Mouse (Mus musculus) hindbrain, embryonic 11.5 days (tissue): ENCODE data around the gene Ntmt1. TPM values are rescaled to one million over a fixed set of nuclear protein-coding genes. Genes with fewer than 3 reads are reported as not detected.
A peak's percentile ranks its signal among the peaks of the same experiment; 100 is the strongest.

Experiments
- ATAC-seq: fragments of 200-750 bp; cut with Nextera tagmentation; 2 replicates; pipeline ENCODE4 v1.8.0; 2017; ENCODE audit warnings: mild to moderate bottlenecking, moderate TSS enrichment, moderate library complexity; ENCODE audit not compliant: low FRiP score
- DNase-seq: peaks from one replicate; pipeline ENCODE4 v3.0.0-alpha.2; 2015; ENCODE audit warnings: low spot score
- H3K27ac ChIP-seq: fragments of 300-500 bp; sonication (generic); 2 replicates; pipeline ENCODE4 v1.5.1; 2014; ENCODE audit warnings: mild to moderate bottlenecking, low read depth, low read length
- H3K27me3 ChIP-seq: fragments of 300-500 bp; sonication (generic); 2 replicates; pipeline ENCODE4 v1.6.1; 2014; ENCODE audit warnings: mild to moderate bottlenecking, low read length, moderate library complexity, mixed read lengths; ENCODE audit not compliant: control insufficient read depth, insufficient read depth
- H3K36me3 ChIP-seq: fragments of 300-500 bp; sonication (generic); 2 replicates; pipeline ENCODE4 v1.6.1; 2014; ENCODE audit warnings: mild to moderate bottlenecking, low read length, moderate library complexity, mixed read lengths; ENCODE audit not compliant: control insufficient read depth, insufficient read depth
- H3K4me1 ChIP-seq: fragments of 300-500 bp; sonication (generic); replicated peaks from 2 replicates; pipeline ENCODE4 v1.6.1; 2014; ENCODE audit warnings: low read length, mixed read lengths; ENCODE audit not compliant: control insufficient read depth, insufficient read depth
- H3K4me2 ChIP-seq: fragments of 300-500 bp; sonication (generic); replicated peaks from 2 replicates; pipeline ENCODE4 v1.6.1; 2014; ENCODE audit warnings: mild to moderate bottlenecking, low read depth, low read length
- H3K4me3 ChIP-seq: fragments of 300-500 bp; sonication (generic); 2 replicates; pipeline ENCODE4 v1.5.1; 2014; ENCODE audit warnings: low read depth, low read length
- H3K9ac ChIP-seq: fragments of 300-500 bp; sonication (generic); 2 replicates; pipeline ENCODE4 v1.6.1; 2014; ENCODE audit warnings: low read depth, low read length
- H3K9me3 ChIP-seq: fragments of 300-500 bp; sonication (generic); 2 replicates; pipeline ENCODE4 v1.6.1; 2016; ENCODE audit warnings: low read length; ENCODE audit not compliant: control insufficient read depth
- WGBS: fragments of 180-500 bp; shearing (Covaris S2); extraction: QIAGEN DNeasy Blood & Tissue Kit; methylation state at CpG from one replicate; pipeline ENCODE4 v1.1.7; 2014; 5-methylcytosine and 5-hydroxymethylcytosine counted together
- polyA plus RNA-seq: library from polyadenylated mRNA; unstranded; fragments of >200 nt; fragmentation: Nextera tagmentation; extraction: Ambion mirVana; gene quantifications from 2 replicates; pipeline ENCODE4 v1.2.1, GENCODE M21; 2014

The Ntmt1 gene
- polyA plus RNA-seq, 1 experiment from 2014 or later = 108 TPM

GRCm38 (mm10) chr2:30836238-30836990 lies 28.8 kb downstream of the Ntmt1 start:
- Histone ChIP-seq H3K9ac (no peak overlapping the region), H3K4me3 (no peak overlapping the region), H3K4me2 (no peak overlapping the region), H3K4me1 (peaks cover 3% of the 10 kb centered on the region; the same call in 1 of the 2 replicates), H3K9me3 (no peaks in the 10 kb centered on the region), H3K27ac (no peak overlapping the region), H3K27me3 (no peaks in the 10 kb centered on the region), H3K36me3 (no peaks in the 10 kb centered on the region)
- DNase-seq (no peak), ATAC-seq (no peak)
- WGBS = 12% methylated on average over 21 of the region's 21 CpGs

GRCm38 (mm10) chr2:30842615-30843014 lies 35.0 kb downstream of the Ntmt1 start:
- Histone ChIP-seq H3K36me3 (no peaks in the 10 kb centered on the region), H3K27me3 (peaks cover 21% of the 10 kb centered on the region), H3K4me3 (no peak overlapping the region), H3K9me3 (no peaks in the 10 kb centered on the region), H3K4me2 (no peak overlapping the region), H3K4me1 (peaks cover 2% of the 10 kb centered on the region; the same call in 1 of the 2 replicates), H3K27ac (no peak overlapping the region), H3K9ac (no peak overlapping the region)
- 60% methylated on average over 10 of the region's 10 CpGs for WGBS
- DNase-seq (no peak), ATAC-seq (no peak)

- peak; percentile 54 for DNase-seq
- peak overlapping the region; percentile 84 for H3K4me2 ChIP-seq
- no peaks in the 10 kb centered on the region for H3K9me3 ChIP-seq
- ATAC-seq = no peak
- H3K9ac ChIP-seq = peak overlapping the region; percentile 65
- H3K36me3 ChIP-seq = no peaks in the 10 kb centered on the region
- H3K4me3 ChIP-seq = peak overlapping the region; percentile 51
- H3K27me3 ChIP-seq = peaks cover 21% of the 10 kb centered on the region
- 2% methylated on average over 69 of the region's 80 CpGs for WGBS
- H3K4me1 ChIP-seq = peaks cover 2% of the 10 kb centered on the region; the same call in 1 of the 2 replicates
- H3K27ac ChIP-seq = no peak overlapping the region
Observed at GRCm38 (mm10) chr2:30845152-30846070, 37.8 kb downstream of the Ntmt1 start.

GRCm38 (mm10) chr2:30846236-30846635 lies 38.6 kb downstream of the Ntmt1 start:
- Histone ChIP-seq H3K9ac (no peak overlapping the region), H3K27ac (no peak overlapping the region), H3K4me3 (0 out of 2 replicates have a peak overlapping the region, but pooled peaks have one; percentile 51), H3K4me2 (peak overlapping the region; percentile 84), H3K4me1 (peaks cover 2% of the 10 kb centered on the region; the same call in 1 of the 2 replicates), H3K36me3 (no peaks in the 10 kb centered on the region), H3K27me3 (peaks cover 21% of the 10 kb centered on the region), H3K9me3 (no peaks in the 10 kb centered on the region)
- DNase-seq (no peak), ATAC-seq (no peak)
- 61% methylated on average over 7 of the region's 8 CpGs for WGBS

GRCm38 (mm10) chr2:30846723-30847122 lies 39.1 kb downstream of the Ntmt1 start:
- DNase-seq = no peak
- peaks cover 2% of the 10 kb centered on the region; the same call in 1 of the 2 replicates for H3K4me1 ChIP-seq
- WGBS = 12% methylated on average over 6 of the region's 6 CpGs
- no peak overlapping the region for H3K27ac ChIP-seq
- no peak overlapping the region for H3K4me3 ChIP-seq
- no peak for ATAC-seq
- H3K9me3 ChIP-seq = no peaks in the 10 kb centered on the region
- H3K4me2 ChIP-seq = peak overlapping the region; percentile 19; the same call in 1 of the 2 replicates
- H3K36me3 ChIP-seq = no peaks in the 10 kb centered on the region
- 0 out of 2 replicates have a peak overlapping the region, but pooled peaks have one; percentile 23 for H3K9ac ChIP-seq
- peaks cover 21% of the 10 kb centered on the region for H3K27me3 ChIP-seq

GRCm38 (mm10) chr2:30848184-30848583 lies 40.6 kb downstream of the Ntmt1 start:
- peaks cover 2% of the 10 kb centered on the region; the same call in 1 of the 2 replicates for H3K4me1 ChIP-seq
- H3K4me2 ChIP-seq = no peak overlapping the region
- H3K4me3 ChIP-seq = no peak overlapping the region
- 59% methylated on average over 8 of the region's 8 CpGs for WGBS
- H3K27me3 ChIP-seq = peaks cover 21% of the 10 kb centered on the region
- no peaks in the 10 kb centered on the region for H3K36me3 ChIP-seq
- DNase-seq = no peak
- H3K9ac ChIP-seq = no peak overlapping the region
- H3K9me3 ChIP-seq = no peaks in the 10 kb centered on the region
- H3K27ac ChIP-seq = no peak overlapping the region
- no peak for ATAC-seq

GRCm38 (mm10) chr2:30850581-30850980 lies 43.0 kb downstream of the Ntmt1 start:
- no peak overlapping the region for H3K4me3 ChIP-seq
- peaks cover 6% of the 10 kb centered on the region for H3K27me3 ChIP-seq
- H3K4me1 ChIP-seq = peaks cover 2% of the 10 kb centered on the region; the same call in 1 of the 2 replicates
- no peaks in the 10 kb centered on the region for H3K9me3 ChIP-seq
- no peak for ATAC-seq
- no peaks in the 10 kb centered on the region for H3K36me3 ChIP-seq
- DNase-seq = no peak
- H3K9ac ChIP-seq = no peak overlapping the region
- H3K27ac ChIP-seq = no peak overlapping the region
- H3K4me2 ChIP-seq = no peak overlapping the region
- 52% methylated on average over 6 of the region's 6 CpGs for WGBS

GRCm38 (mm10) chr2:30852771-30853313 lies 45.2 kb downstream of the Ntmt1 start:
- no peaks in the 10 kb centered on the region for H3K27me3 ChIP-seq
- WGBS = 38% methylated on average over 20 of the region's 20 CpGs
- no peaks in the 10 kb centered on the region for H3K9me3 ChIP-seq
- DNase-seq (no peak), ATAC-seq (no peak)
- no peaks in the 10 kb centered on the region; the same call in 1 of the 2 replicates for H3K4me1 ChIP-seq
- H3K36me3 ChIP-seq = no peaks in the 10 kb centered on the region
- no peak overlapping the region for H3K4me3 ChIP-seq
- no peak overlapping the region for H3K4me2 ChIP-seq
- H3K27ac ChIP-seq = no peak overlapping the region
- H3K9ac ChIP-seq = no peak overlapping the region
